Mouse (Mus musculus): ENCODE results near the gene Ewsr1.

The Ewsr1 gene

DNA sequence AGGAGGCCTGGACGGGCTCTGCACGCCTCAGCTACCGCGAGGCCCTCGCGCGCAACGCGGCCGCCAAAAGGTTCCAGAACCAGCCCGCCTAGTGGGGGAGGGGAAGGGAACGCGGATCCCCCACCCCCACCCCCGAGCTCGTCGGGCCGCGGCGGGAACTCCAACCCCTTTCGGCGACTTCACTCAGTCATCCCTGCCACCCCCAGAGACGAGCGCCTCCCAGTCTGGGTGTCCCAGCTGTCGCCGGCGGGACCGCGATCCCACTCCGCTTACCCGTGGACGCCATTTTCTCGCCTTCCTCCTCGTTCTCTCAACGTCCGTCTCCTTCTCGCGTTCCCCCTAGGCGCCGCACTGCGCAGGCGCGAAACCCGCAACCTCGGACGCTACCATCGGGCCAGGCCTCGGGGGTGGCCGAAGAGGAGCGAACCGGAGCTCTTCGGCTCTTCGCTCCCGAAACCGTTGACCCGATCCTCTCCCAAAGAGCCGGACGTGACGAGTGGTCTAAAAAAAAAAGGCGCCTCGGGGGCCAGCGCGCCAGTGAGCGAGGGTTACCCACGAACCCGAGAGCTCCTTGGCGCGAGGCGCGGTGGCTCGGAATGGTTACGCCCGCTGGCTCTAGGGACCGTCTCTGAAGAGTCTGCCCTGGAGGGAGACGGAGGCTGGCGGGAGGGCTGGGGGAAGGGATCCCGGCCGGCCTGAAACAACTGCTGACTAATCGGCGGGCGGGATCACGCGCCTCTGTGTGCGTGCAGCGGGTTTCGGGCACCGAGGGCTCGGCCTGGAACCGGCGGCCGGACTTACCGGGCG is at the start of gene Ewsr1, which contains the start of gene Rhbdd3:
TSS of gene Ewsr1 (minus strand) at position 531 of the 807 bp plus-strand sequence.
TSS of gene Rhbdd3 (plus strand) at position 191 of the 807 bp plus-strand sequence.
- DNase-seq, result peak; percentile 96

DNA sequence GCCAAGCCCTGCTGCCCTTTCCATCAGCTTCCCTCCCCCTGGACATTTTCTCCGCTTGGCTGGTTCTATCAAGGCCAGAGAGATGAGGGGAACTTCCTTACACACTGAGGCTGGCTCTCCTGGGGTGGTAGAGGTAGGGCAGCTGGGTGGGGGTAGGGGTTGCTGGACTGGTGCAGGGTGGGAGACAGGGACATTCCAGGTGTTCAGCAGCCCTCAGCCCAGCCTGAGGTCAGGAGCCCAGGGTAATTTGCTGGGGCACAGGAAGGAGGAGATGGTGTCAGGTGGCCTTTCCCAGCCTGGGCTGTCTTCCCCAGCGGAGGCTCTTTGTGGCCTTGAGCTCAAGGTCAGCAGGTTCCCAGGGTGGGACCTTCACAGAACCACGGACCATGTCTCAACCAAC is 46.5 kb upstream of the Ewsr1 start:
- no peak for DNase-seq

DNA sequence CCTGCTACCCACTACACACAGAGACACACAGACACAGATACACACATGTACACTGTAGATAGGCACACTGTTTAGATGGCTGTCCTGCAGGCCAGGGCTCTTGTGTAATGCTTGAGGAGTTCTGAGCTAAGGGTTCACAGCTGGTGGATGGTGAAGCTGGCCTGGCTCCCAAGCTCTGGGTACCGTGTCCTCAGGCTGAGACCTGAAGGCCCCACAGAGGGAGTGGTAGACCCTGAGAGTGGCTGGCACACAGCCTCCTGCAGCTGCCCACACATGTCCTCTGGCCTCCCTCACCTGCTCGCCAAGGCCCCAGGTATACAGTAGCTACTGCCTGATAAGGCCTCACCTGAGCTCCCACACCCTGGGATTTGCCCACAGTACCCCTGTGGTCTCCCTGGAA is 42.9 kb upstream of the Ewsr1 start:
- no peak for DNase-seq

DNA sequence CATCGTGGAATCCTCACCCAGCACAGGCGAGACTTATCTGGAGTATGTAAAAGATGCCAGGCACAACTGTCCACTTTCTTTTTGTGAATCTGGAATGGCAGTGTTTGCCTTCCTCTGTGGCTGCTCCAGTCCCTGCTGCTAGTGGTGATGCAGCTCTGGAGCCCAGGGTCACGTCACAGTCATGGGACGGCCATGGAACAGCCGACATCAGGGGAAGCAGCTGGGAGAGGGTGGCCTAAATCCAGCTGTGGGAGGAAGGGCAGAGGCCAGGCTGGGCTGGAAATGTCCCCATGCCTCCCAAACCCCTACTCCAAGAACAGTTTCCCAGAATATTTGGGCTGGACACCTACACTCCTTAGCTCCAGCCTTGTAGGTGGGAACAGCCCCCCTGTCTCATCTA is 42.2 kb upstream of the Ewsr1 start:
- DNase-seq, result no peak

DNA sequence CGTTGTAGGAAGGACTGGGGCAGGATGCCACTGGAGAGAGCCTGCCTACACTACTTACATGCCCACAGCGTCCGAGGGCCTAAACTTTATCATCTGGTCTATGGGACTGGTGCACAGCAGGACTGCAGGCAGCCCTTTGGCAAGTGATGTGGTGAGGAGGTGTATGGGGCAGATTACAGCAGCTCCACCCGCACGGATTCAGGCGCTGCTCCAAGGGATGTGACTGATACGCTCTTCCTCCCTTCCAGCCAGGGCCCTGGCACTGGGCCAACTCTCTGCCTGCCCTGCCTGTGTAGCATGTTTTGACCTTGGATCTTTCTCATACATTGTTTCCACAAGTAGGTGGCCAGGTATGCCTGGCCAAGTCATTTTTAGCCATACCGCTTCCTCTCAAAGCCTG is 41.6 kb upstream of the Ewsr1 start:
- peak; percentile 70 for DNase-seq

DNA sequence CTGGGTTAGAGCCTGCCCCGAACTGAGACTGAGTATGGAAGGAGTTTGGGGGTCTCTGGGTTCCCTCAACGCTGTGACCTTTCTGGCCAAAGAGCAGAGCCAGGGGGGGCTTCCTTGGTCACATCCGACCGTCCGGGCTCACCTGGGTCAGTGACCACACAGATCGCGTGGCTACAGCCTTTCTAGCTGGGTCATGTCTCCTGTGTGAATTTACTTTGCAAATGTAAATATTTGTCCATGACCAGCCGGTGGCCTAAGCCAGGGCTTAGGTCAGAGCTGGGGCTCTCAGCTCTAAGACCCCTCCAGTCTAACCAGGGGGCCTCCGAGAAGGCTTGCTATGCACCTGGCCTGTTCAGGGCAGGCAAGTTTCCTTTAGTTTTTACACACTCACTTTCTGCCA is 40.3 kb upstream of the Ewsr1 start:
- no peak for DNase-seq

DNA sequence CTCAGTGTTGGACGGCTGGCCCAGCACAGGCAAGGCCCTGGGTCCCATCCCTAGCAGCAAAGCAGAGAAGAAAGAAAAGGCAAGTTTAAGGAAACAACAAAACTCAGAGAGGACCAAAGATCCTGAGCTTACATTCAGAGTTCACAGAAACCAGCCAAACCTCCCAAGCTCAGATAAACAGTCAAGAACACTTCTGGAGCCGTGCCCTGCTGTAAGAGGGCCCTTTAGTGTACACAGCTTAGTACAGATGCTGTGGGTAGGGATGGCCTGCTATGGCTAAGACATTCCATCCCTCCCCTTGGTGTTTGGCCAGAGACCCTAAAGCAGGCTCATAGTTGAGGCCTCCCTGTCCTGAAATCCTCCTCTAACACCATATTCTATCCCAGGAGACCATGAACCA is 39.6 kb upstream of the Ewsr1 start:
- peak; percentile 82 for DNase-seq

DNA sequence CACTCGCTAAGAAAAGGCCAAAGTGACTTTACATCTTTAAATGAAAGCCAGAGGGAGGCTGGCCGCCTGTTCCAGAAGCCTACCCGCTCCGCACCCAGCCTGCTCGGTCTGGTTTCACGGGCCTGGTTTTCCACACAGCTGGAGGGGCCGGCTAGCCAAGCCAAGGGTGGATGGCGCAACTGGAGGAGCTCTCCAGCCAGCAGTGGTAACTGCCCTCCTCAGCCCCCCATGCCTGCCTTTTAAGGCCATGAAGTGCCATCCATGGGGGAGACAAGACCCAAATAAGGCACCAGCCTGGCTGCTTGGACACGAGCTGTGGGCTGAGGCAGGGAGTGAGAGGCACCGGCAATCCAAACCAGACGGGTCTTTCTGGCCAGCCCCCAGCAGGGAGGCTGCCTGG is 36.8 kb upstream of the Ewsr1 start:
- DNase-seq, result peak; percentile 85

DNA sequence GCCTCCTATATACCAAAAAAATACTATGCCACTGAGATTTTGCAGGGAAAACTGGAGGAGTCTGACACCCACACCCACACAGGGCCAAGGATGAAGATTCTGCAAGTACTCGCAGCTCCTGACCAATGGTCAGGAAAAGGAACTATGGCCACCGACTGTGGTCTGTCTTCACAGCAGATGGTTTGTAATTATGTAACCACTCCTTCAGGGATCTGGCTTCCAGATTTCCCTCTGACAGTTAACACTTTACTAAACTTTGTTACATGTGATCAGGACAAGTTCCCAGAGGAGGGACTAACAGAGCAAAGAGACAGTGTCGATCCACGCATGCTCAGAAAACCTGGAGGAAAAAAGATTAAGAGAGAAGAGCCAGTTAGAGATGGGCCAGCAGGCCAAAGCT is 33.7 kb upstream of the Ewsr1 start:
- DNase-seq, result no peak

DNA sequence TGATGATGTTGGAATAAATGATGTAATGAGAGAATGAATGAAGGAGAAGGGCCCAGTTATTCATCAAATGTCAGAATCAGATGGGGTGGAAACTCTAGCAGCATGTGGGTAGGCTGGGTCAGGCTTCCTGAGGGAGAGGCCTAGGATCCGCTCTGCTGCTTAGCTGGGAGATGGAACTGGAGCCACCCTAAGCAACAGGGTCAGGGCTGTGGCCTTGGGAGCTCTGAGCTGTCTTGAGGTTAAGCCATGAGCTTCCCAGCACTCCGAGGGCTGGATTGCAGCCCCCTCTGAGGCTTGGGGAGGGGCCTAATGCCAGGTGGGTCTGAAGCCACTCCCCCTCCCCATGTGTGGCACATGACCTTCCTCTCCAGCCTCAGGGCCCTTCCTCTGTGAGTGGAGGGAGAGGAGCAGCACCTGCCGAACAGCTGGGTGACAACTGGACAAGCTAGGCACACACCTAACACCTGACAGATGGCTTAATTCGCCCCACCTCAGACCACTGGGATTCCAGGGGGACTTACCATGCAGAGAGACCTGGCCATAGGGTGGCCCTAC is 31.1 kb upstream of the Ewsr1 start:
- no peak for DNase-seq

DNA sequence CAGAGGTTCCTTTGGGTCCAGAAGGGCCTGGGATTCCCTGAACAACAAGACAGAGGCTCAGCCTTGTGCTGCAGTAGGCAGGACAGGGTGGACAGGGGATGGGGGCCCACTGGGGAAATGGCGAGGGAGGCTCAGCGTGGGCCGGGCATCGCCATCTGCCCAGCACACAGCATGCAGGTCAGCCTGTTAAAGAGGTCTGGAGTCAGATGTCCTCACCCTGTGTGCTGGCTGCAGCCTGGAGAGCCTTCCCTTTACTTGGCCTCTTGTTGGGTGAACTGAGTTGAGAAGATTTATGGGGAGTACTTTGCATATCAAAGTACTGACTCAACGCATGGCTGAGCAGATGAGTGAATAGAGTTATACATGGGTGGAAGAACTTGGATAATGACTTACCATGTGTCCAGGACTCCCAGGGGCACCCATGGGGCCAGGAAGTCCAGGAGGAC is 30.0 kb upstream of the Ewsr1 start:
- no peak for DNase-seq

DNA sequence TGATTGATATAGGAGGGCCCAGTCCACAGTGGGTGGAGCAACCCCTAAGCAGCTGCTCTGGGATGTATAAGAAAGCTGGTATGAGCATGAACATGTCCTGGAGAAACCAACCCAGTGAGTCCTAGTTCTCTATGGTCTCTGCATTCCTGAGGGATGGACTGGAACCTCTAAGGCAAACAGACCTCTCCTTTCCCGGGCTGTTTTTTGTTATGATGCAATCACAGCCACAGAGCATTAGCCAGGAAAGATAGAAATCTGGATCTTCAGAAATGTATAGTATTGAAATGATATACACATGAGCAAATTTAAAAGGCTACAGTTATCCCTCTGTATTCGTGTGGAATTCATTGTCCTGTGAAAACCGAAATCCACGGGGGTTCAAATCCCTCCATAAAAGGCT is 26.6 kb upstream of the Ewsr1 start:
- no peak for DNase-seq

DNA sequence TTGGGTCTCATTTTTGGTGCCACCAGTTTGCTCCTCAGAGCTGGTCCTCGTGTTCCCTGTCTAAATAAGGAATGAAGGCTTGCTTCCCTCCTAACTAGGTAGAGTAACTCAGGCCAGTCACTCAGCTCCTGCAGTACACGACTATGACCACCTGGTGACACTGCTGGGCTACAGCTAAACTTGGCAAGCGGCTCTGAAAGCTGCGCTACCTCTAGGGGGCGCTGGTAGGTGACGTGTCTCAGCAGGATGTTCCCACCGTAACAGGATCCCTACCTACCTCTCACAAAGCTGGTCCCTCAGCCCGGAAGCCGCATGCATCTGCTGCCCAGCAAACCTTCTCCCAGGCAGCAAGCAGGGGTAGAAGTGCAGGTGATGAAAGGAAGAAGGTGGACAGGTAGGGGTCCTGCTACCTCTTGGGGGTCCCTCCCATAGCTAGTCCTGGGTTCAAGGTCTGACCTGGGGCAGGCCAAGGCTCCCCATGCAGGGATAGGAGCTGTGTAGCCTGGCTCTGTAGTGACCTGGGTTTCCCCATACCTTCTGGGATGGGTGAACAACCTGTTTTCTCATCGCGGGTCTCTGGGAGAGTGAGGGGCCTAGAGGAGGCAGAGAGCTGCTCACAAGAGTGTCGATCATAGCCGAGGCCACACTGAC is 16.0 kb upstream of the Ewsr1 start:
- DNase-seq, result peak; percentile 96

DNA sequence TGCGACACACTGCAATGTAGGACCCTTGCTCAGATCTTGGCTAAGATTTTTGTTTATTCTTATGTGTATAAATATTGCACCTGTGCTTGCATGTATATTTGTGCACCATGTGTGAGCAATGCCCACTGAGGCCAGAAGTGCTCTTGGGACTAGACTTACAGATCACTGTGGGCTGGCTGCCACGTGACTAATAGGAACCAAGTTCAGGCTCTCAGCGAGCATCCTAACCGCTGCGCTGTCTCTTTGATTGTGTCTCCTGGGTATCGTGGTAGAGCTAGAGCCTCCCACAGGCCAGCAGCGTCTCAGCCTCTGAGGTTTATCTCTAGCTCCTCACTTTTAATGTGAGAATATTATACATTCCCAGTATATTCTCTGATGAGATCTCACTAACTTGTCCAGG is 14.6 kb upstream of the Ewsr1 start:
- DNase-seq, result no peak

DNA sequence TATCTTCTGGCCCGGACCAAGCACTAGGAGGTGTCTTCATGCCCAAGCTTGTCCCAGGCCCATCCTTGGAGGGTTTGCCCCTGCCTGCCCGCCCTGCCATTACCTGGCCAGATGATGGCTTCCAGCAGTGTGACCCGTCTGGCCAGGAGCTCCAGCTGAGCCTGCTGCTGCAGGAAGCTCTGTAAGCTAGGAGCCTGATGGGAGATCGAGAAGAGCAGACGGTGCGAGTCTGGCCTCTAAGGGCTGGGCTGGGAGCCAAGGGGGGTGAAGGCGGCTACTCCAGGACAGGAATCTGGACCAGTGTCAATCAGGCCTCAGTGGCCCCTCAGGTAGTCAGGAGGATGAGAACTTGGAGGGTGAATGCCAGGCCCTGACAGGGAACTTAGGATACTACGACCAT is 10.4 kb upstream of the Ewsr1 start:
- no peak for DNase-seq

DNA sequence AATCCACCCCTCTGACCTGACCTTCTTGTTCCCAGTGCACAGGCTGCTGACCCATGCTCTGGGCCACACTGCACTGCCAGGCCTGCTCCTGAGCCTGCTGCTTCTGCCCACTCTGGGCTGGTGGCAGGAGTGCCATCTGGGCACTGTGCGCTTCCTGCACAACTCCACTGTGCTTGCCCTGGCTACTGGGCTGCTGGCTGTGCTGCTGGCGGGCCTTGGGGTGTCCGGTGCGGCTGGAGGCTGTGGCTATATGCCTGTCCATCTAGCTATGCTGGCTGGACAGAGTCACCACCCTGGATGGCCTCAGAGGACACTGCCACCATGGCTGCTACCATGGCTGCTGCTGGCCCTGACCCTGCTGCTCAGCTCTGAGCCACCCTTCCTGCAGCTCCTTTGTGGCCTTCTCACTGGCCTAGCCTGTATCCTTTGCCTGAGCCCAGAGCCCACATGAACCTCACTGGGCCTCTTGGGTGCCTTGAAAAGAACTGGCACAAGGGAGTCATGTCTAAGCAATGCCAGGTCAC is 5.0 kb upstream of the Ewsr1 start:
- no peak for DNase-seq

DNA sequence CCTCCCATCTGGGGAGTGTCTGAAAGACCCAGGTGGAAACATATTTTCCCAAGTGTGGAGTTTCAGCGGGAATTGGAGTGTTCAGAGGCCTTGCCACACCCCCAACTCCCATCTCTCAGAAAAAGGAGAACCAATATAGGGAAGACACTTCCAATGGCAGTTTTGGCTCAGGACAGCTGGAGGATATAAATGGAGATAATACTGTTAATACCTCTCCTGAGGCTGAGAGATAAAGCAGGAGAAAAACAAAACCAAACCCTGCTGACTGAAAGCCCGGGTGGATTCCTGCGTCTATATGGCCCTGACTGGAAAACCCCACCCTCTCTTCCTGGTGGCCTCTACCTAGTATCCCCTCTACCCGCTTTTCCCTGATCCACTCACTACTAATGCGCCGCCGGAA is 3.3 kb upstream of the Ewsr1 start:
- DNase-seq, result no peak

DNA sequence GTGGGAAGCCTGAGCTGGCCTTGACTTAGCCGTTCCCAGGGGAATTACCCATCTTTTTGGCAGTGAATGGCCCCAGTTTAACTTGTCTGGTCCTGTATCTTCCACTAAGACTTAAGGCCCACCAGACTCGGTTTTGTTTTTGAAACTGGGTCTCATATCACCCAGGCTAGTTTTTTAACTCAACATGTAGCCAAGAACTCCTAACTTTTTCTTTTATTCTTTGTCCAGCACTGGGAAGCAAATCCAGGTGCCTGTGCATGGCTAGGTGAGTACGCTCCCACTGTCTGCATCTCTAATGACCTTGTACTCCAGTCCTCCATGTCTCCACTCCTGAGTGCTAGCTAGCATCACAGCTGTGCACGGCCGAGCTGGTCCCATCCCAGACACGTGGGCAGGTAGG is 2.6 kb upstream of the Ewsr1 start:
- no peak for DNase-seq

DNA sequence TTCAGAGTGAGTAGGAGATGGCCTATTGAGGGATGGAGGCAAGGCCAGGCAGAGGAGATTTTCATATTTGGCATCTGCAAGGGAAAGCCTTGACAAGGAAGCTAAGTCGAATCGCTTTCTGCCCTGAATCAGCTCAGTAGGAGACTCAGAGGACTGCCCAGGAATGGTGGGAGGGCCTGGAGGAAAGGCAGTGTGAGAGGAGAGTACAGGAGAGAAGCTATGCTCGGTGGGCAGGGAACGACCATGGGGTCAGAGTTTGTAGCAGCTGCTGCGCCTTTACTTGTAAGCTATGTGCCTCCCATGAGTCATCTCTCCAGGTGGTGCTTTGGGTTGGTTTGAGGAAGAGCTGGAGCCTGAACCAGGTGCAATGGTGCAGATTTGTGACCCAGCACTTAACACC is 1.7 kb upstream of the Ewsr1 start:
- DNase-seq, result no peak

DNA sequence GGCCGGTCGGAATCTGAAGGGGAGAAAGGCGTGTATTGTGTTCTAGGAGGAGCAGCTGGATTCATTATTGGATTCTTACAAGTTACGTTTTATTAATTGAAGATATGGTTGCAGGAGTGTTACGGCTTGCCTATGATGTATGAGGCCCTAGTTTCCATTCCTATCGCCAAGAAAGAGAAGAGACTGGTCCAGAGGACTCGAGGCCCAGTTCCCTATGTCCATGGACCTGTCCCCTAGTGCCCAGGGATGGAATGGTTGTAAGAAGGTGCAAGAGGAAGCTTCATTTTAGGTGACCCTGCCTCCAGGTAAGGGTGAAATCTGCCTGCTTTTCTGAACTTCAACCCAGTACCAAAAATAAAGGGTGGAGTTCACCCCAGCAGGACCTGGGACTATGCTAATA is 1.2 kb upstream of the Ewsr1 start:
- no peak for DNase-seq

DNA sequence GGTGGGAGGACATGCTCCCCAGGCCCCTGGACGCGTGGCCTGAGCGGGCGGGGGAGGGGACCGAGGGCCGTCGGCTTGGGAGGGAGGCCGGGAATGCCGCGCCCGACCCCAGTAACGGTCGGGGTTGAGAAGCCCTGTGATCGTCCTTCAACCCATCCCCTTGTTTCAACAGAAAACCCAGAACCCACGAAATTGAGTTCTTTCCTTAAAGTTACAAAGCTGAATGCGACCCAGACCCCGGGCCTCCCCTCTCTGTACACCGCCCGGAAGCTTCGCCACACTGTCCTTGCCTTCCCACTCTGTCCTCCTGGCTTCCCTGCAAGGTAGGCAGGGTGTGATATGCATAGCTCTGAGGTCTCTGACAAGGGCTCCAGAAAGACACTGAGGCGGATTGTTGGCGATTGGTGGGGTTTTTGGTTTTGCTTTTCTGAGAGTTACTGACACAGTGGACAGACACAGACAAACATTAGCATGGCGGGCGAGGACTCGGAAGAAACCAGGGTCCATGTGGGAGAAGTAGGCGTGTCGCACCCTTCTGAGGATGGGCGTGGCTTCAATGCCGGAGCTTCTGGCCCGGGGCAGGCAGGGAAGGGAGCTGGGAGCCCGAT is 614 bp upstream of the Ewsr1 start:
- peak; percentile 93 for DNase-seq

DNA sequence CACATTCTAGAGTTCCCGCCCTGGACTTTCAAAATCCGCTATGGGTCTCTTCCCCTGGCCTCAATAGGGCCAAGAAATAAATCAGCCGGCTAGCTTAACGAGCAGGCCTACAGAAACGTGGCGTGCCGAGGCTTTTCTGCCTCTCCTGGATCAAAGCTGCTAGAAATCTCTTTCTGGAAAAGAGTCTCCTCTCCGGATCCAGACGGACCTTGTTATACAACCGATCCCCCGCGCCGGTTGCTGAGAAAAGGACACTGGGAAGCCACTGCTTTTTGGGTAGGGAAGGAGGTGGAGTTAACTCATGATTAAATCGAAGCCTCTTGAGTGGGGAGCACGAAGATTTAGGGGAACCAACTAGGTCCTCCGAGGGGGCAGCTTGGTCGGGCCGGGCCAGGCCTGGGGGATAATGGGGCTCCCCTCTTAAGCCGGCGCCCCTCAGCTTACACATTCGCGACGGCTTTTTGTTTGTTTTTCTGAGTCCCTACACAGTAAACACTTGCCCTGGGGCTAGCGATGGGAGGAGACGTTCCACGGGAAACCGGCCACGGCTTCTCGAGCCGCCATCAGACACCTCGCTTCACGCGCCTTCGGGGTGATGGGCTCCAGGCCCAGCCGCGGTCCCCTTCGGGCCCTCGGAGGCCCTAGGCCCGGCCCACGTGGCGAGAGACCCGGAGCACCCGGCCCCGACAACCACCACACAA is 881 bp downstream of the Ewsr1 start:
- peak; percentile 44 for DNase-seq

DNA sequence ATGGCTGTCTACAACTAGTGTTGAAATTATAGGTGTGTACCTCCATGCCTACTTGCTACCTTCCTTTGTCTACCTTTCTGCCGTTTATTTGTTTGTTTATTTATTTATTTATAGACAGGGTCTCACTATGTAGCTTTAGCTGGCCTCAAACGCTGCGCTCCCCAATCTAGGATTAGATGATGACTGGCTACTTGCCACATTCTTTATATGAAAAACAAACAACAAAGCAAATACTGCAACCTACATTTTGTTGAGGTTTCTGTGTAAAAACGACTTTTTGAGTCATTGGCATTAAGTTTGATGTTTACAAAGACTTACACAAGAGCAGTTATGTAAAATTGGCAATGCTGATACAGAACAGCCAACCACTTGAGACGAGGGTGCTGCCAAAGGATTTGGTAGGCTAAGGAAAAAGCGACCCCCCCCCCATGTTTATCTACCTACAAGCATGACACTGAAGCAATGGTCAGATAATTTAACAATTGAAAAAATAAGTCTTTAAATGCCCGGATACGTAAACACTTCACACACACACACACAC is 2.5 kb downstream of the Ewsr1 start:
- DNase-seq, result no peak
